Mouse (Mus musculus) kidney, adult 2 months (tissue): ENCODE measurements at regions not wholly inside any gene's neighbourhood (a gene's known extent, or its start where the extent isn't known, plus 50 kb on each side); places are given as distances from the start of the nearest gene placed in this dataset.

Source experiments
- CTCF ChIP-seq: fragments of 200-500 bp; conservative IDR thresholded peaks from 2 replicates; pipeline ENCODE4 v1.5.1; 2011; ENCODE audit warnings: low read depth, mild to moderate bottlenecking, control low read depth, low read length, moderate library complexity, mixed read lengths; ENCODE audit not compliant: insufficient read depth, insufficient read length
- POLR2A ChIP-seq: fragments of 200-500 bp; IDR thresholded peaks from one replicate; pipeline ENCODE4 v1.6.1; 2011; ENCODE audit warnings: low read depth, low read length, control low read depth

GRCm38 (mm10) chr4:4195834-4196233 lies 118.5 kb upstream of the Sdr16c6 start:
- TF ChIP-seq CTCF (no peak), POLR2A (no peak)
